Mouse (Mus musculus): ENCODE results near the gene Sec31b. TPM values are rescaled to one million over a fixed set of nuclear protein-coding genes. Genes with fewer than 3 reads are reported as not detected.

Gene Sec31b
- total and polyA plus RNA-seq, 2 experiments = 1.7 to 8.6 TPM

GRCm38 (mm10) chr19:44588036-44588435 is 42.4 kb upstream of the Sec31b start:
- no peak overlapping the region for H3K27ac ChIP-seq (replicated peaks; ENCODE audit: insufficient read depth, low read depth, low read length)
- 53% methylated on average over 4 of the region's 4 CpGs for WGBS

GRCm38 (mm10) chr19:44582638-44583309 is 37.1 kb upstream of the Sec31b start:
- WGBS = 40% methylated on average over 9 of the region's 9 CpGs
- DNase-seq (ENCODE audit: extremely low read depth, low read depth, low spot score) = peak; percentile 54
- H3K27ac ChIP-seq (replicated peaks; ENCODE audit: insufficient read depth, low read depth, low read length) = no peak overlapping the region
- TF ChIP-seq CTCF (IDR thresholded peaks at IDR 0.05; ENCODE audit: low read depth, low read length) = peak; percentile 100
- no peak for TF ChIP-seq POLR2A (IDR thresholded peaks at IDR 0.05; ENCODE audit: extremely low read depth, insufficient read depth, low read length)
- H3K9ac ChIP-seq (ENCODE audit: low read depth, low read length) = no peak overlapping the region
- no peaks in the 10 kb centered on the region for H3K36me3 ChIP-seq (ENCODE audit: control insufficient read depth, insufficient read depth, low read length)
- H3K79me2 ChIP-seq (ENCODE audit: control insufficient read depth, insufficient read depth, low read length) = no peaks in the 10 kb centered on the region
- no peak overlapping the region for H3K4me3 ChIP-seq (ENCODE audit: insufficient read depth, low read depth, low read length)
- H3K4me1 ChIP-seq (ENCODE audit: control insufficient read depth, insufficient read depth, low read length) = no peaks in the 10 kb centered on the region
- H3K27me3 ChIP-seq (ENCODE audit: control insufficient read depth, insufficient read depth, low read length) = 0 out of 2 replicates have a peak, but pooled peaks cover 4% of the 10 kb centered on the region

More at GRCm38 (mm10) chr19:44588036-44588435, 42.4 kb upstream of the Sec31b start:
- Histone ChIP-seq H3K36me3 (ENCODE audit: control insufficient read depth, insufficient read depth, low read length) (no peaks in the 10 kb centered on the region), H3K27me3 (ENCODE audit: control insufficient read depth, insufficient read depth, low read length) (peaks cover 7% of the 10 kb centered on the region; the same call in 1 of the 2 replicates), H3K4me1 (ENCODE audit: control insufficient read depth, insufficient read depth, low read length) (no peaks in the 10 kb centered on the region), H3K4me3 (ENCODE audit: insufficient read depth, low read depth, low read length) (no peak overlapping the region), H3K79me2 (ENCODE audit: control insufficient read depth, insufficient read depth, low read length) (no peaks in the 10 kb centered on the region), H3K9ac (ENCODE audit: low read depth, low read length) (no peak overlapping the region)
- no peak for DNase-seq (ENCODE audit: extremely low read depth, low read depth, low spot score)
- TF ChIP-seq POLR2A (IDR thresholded peaks at IDR 0.05; ENCODE audit: extremely low read depth, insufficient read depth, low read length) = no peak
- no peak for TF ChIP-seq CTCF (IDR thresholded peaks at IDR 0.05; ENCODE audit: low read depth, low read length)

GRCm38 (mm10) chr19:44582103-44582502 is 36.4 kb upstream of the Sec31b start:
- H3K4me1 ChIP-seq (ENCODE audit: control insufficient read depth, insufficient read depth, low read length) = no peaks in the 10 kb centered on the region
- H3K27ac ChIP-seq (replicated peaks; ENCODE audit: insufficient read depth, low read depth, low read length) = no peak overlapping the region
- DNase-seq (ENCODE audit: extremely low read depth, low read depth, low spot score) = no peak
- TF ChIP-seq POLR2A (IDR thresholded peaks at IDR 0.05; ENCODE audit: extremely low read depth, insufficient read depth, low read length) (no peak), CTCF (IDR thresholded peaks at IDR 0.05; ENCODE audit: low read depth, low read length) (no peak)
- WGBS = 80% methylated on average over 10 of the region's 10 CpGs
- H3K79me2 ChIP-seq (ENCODE audit: control insufficient read depth, insufficient read depth, low read length) = no peaks in the 10 kb centered on the region
- H3K4me3 ChIP-seq (ENCODE audit: insufficient read depth, low read depth, low read length) = no peak overlapping the region
- H3K27me3 ChIP-seq (ENCODE audit: control insufficient read depth, insufficient read depth, low read length) = 0 out of 2 replicates have a peak, but pooled peaks cover 4% of the 10 kb centered on the region
- H3K36me3 ChIP-seq (ENCODE audit: control insufficient read depth, insufficient read depth, low read length) = no peaks in the 10 kb centered on the region
- no peak overlapping the region for H3K9ac ChIP-seq (ENCODE audit: low read depth, low read length)

GRCm38 (mm10) chr19:44578038-44578437 is 32.4 kb upstream of the Sec31b start:
- H3K4me3 ChIP-seq (ENCODE audit: insufficient read depth, low read depth, low read length) = no peak overlapping the region
- 58% methylated on average over 1 of the region's 1 CpGs for WGBS
- DNase-seq (ENCODE audit: extremely low read depth, low read depth, low spot score) = no peak
- no peaks in the 10 kb centered on the region for H3K36me3 ChIP-seq (ENCODE audit: control insufficient read depth, insufficient read depth, low read length)
- no peak overlapping the region for H3K9ac ChIP-seq (ENCODE audit: low read depth, low read length)
- no peak for TF ChIP-seq POLR2A (IDR thresholded peaks at IDR 0.05; ENCODE audit: extremely low read depth, insufficient read depth, low read length)
- TF ChIP-seq CTCF (IDR thresholded peaks at IDR 0.05; ENCODE audit: low read depth, low read length) = no peak
- no peaks in the 10 kb centered on the region for H3K4me1 ChIP-seq (ENCODE audit: control insufficient read depth, insufficient read depth, low read length)
- no peak overlapping the region for H3K27ac ChIP-seq (replicated peaks; ENCODE audit: insufficient read depth, low read depth, low read length)
- no peaks in the 10 kb centered on the region for H3K27me3 ChIP-seq (ENCODE audit: control insufficient read depth, insufficient read depth, low read length)
- no peaks in the 10 kb centered on the region for H3K79me2 ChIP-seq (ENCODE audit: control insufficient read depth, insufficient read depth, low read length)

GRCm38 (mm10) chr19:44576275-44576674 is 30.6 kb upstream of the Sec31b start:
- Histone ChIP-seq H3K36me3 (ENCODE audit: control insufficient read depth, insufficient read depth, low read length) (no peaks in the 10 kb centered on the region; the same call in 1 of the 2 replicates), H3K27ac (replicated peaks; ENCODE audit: insufficient read depth, low read depth, low read length) (no peak overlapping the region), H3K4me3 (ENCODE audit: insufficient read depth, low read depth, low read length) (no peak overlapping the region), H3K4me1 (ENCODE audit: control insufficient read depth, insufficient read depth, low read length) (no peaks in the 10 kb centered on the region), H3K27me3 (ENCODE audit: control insufficient read depth, insufficient read depth, low read length) (no peaks in the 10 kb centered on the region), H3K79me2 (ENCODE audit: control insufficient read depth, insufficient read depth, low read length) (no peaks in the 10 kb centered on the region), H3K9ac (ENCODE audit: low read depth, low read length) (no peak overlapping the region)
- DNase-seq (ENCODE audit: extremely low read depth, low read depth, low spot score) = no peak
- no peak for TF ChIP-seq CTCF (IDR thresholded peaks at IDR 0.05; ENCODE audit: low read depth, low read length)
- WGBS = 88% methylated on average over 7 of the region's 7 CpGs

GRCm38 (mm10) chr19:44567763-44568162 is 22.1 kb upstream of the Sec31b start:
- WGBS = 89% methylated on average over 3 of the region's 3 CpGs
- H3K79me2 ChIP-seq (ENCODE audit: control insufficient read depth, insufficient read depth, low read length) = peaks cover 9% of the 10 kb centered on the region; the same call in 1 of the 2 replicates
- no peak for DNase-seq (ENCODE audit: extremely low read depth, low read depth, low spot score)
- H3K9ac ChIP-seq (ENCODE audit: low read depth, low read length) = no peak overlapping the region
- H3K4me1 ChIP-seq (ENCODE audit: control insufficient read depth, insufficient read depth, low read length) = peaks cover 6% of the 10 kb centered on the region
- H3K27ac ChIP-seq (replicated peaks; ENCODE audit: insufficient read depth, low read depth, low read length) = no peak overlapping the region
- TF ChIP-seq POLR2A (IDR thresholded peaks at IDR 0.05; ENCODE audit: extremely low read depth, insufficient read depth, low read length) = no peak
- no peak for TF ChIP-seq CTCF (IDR thresholded peaks at IDR 0.05; ENCODE audit: low read depth, low read length)
- H3K4me3 ChIP-seq (ENCODE audit: insufficient read depth, low read depth, low read length) = no peak overlapping the region
- H3K36me3 ChIP-seq (ENCODE audit: control insufficient read depth, insufficient read depth, low read length) = peaks cover 51% of the 10 kb centered on the region
- H3K27me3 ChIP-seq (ENCODE audit: control insufficient read depth, insufficient read depth, low read length) = no peaks in the 10 kb centered on the region

Data from liver, adult 2 months (tissue).